Mouse (Mus musculus) limb, embryonic 15.5 days (tissue): ENCODE measurements around the gene Dock4. TPM values are rescaled to one million over a fixed set of nuclear protein-coding genes. Genes with fewer than 3 reads are reported as not detected.
A peak's percentile ranks its signal among the peaks of the same experiment; 100 is the strongest.

Source experiments
- ATAC-seq: fragments of 200-750 bp; cut with Nextera tagmentation; 2 replicates; pipeline ENCODE4 v1.8.0; 2017; ENCODE audit warnings: low read depth, moderate TSS enrichment; ENCODE audit not compliant: insufficient number of reproducible peaks, low FRiP score, low TSS enrichment
- H3K27ac ChIP-seq: fragments of 300-500 bp; sonication (generic); 2 replicates; pipeline ENCODE4 v1.5.1; 2015; ENCODE audit warnings: moderate library complexity, mild to moderate bottlenecking, inconsistent platforms
- H3K27me3 ChIP-seq: fragments of 300-500 bp; sonication (generic); 2 replicates; pipeline ENCODE4 v1.6.1; 2015; ENCODE audit warnings: inconsistent platforms
- H3K36me3 ChIP-seq: fragments of 300-500 bp; sonication (generic); 2 replicates; pipeline ENCODE4 v1.6.1; 2015; ENCODE audit warnings: inconsistent platforms
- H3K4me1 ChIP-seq: fragments of 300-500 bp; sonication (generic); 2 replicates; pipeline ENCODE4 v1.6.1; 2015; ENCODE audit warnings: inconsistent platforms
- H3K4me2 ChIP-seq: fragments of 300-500 bp; sonication (generic); 2 replicates; pipeline ENCODE4 v1.6.1; 2015; ENCODE audit warnings: mild to moderate bottlenecking, inconsistent platforms
- H3K4me3 ChIP-seq: fragments of 300-500 bp; sonication (generic); 2 replicates; pipeline ENCODE4 v1.5.1; 2015; ENCODE audit warnings: mild to moderate bottlenecking, inconsistent platforms
- H3K9ac ChIP-seq: fragments of 300-500 bp; sonication (generic); 2 replicates; pipeline ENCODE4 v1.6.1; 2015; ENCODE audit warnings: inconsistent platforms
- H3K9me3 ChIP-seq: fragments of 300-500 bp; sonication (generic); 2 replicates; pipeline ENCODE4 v1.6.1; 2016; ENCODE audit warnings: inconsistent platforms
- WGBS: fragments of 180-500 bp; shearing (Covaris S2); methylation state at CpG from one replicate; pipeline ENCODE4 v1.1.7; 2015; 5-methylcytosine and 5-hydroxymethylcytosine counted together
- polyA plus RNA-seq: library from polyadenylated mRNA; unstranded; fragments of >200 nt; fragmentation: Nextera tagmentation; extraction: Ambion mirVana; gene quantifications from 2 replicates; pipeline ENCODE4 v1.2.1, GENCODE M21; 2015

Gene Dock4
- polyA plus RNA-seq, 1 experiment from 2014 or later, result 13.6 TPM

DNA sequence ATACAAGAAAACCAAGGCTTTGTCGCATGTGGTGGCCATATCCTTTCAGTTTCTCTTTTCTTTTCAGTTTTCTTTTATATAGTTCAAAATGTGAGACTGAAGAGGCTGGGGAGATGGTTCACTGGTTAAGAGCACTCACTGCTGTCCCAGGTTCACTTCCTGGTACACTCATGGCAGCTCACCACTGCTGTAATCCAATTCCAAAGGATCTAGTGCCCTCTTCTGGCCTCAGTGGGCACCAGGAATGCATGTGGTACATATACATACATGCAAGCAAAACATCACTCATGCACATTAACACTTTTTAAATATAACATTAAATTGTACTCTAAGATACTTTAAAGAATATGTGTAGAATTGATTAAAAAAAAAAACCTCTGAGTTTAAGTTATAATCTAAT lies 234.8 kb downstream of the Dock4 start:
- no peak overlapping the region for H3K27ac ChIP-seq
- H3K9ac ChIP-seq, result no peak overlapping the region
- peaks cover 5% of the 10 kb centered on the region; the same call in 1 of the 2 replicates for H3K36me3 ChIP-seq
- no peaks in the 10 kb centered on the region for H3K27me3 ChIP-seq
- no peak overlapping the region for H3K4me3 ChIP-seq
- no peak for ATAC-seq
- WGBS, result 91% methylated on average over 1 of the region's 1 CpGs
- no peaks in the 10 kb centered on the region for H3K4me1 ChIP-seq
- no peaks in the 10 kb centered on the region for H3K9me3 ChIP-seq
- no peak overlapping the region for H3K4me2 ChIP-seq

DNA sequence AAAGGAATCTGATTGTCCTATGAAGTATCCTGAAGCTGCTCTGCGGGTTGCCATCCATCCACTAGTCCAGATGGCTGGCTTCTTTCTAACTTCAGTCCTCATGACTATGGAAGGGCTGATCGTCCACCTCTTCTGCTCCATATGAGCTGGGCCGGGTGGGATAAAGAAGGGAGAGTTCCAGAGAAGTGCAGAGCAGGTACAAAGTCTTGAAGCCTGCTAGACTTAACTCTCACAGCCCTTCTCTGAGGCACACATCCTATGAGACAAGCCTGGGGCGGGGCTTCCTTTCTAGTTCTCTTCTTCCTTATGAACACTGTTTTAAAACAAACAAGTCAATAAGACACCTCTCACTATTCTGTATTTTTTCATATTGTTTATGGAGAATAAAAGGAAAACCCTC lies 245.7 kb downstream of the Dock4 start:
- WGBS, result 89% methylated on average over 4 of the region's 4 CpGs
- no peak for ATAC-seq
- Histone ChIP-seq H3K27me3 (no peaks in the 10 kb centered on the region), H3K4me1 (0 out of 2 replicates have a peak, but pooled peaks cover 9% of the 10 kb centered on the region), H3K27ac (no peak overlapping the region), H3K9me3 (no peaks in the 10 kb centered on the region), H3K9ac (no peak overlapping the region), H3K4me3 (no peak overlapping the region), H3K36me3 (no peaks in the 10 kb centered on the region), H3K4me2 (no peak overlapping the region)

DNA sequence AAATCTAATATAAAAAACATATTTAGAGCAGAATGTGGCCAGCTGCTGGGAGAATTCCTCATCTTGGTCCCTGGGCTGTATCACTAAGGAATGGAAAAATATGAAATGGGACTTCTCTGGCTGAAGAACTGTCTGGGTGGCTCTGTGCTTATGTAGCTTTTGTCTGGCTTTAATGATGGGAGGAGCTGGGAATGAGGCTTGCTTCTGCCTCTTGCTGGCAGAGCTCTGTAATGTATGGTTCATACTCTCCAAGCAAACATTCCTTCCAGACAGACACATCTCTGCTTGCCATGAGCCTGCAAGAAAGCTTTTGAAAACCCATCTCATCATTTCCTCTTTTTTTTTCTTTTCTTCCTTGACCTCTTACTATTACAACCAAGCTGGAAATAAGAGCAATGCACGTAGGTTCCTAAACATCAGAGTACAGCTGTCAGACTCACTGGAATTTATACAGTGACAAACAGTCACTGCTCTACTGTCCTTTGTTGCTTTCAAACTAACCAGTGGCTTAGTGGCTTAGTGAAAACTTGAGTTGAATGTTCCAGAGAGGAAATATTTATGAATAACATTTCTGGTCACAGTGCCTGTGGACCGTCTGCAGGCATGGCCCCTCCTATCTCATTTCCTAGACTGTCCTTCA lies 248.4 kb downstream of the Dock4 start:
- H3K9ac ChIP-seq, result no peak overlapping the region
- H3K9me3 ChIP-seq, result no peaks in the 10 kb centered on the region
- peak overlapping the region; percentile 47; the same call in 1 of the 2 replicates for H3K27ac ChIP-seq
- H3K4me3 ChIP-seq, result no peak overlapping the region
- 45% methylated on average over 2 of the region's 2 CpGs for WGBS
- H3K27me3 ChIP-seq, result no peaks in the 10 kb centered on the region
- H3K4me1 ChIP-seq, result 0 out of 2 replicates have a peak, but pooled peaks cover 9% of the 10 kb centered on the region
- H3K36me3 ChIP-seq, result no peaks in the 10 kb centered on the region
- H3K4me2 ChIP-seq, result no peak overlapping the region
- peak; percentile 78; the same call in 1 of the 2 replicates for ATAC-seq

DNA sequence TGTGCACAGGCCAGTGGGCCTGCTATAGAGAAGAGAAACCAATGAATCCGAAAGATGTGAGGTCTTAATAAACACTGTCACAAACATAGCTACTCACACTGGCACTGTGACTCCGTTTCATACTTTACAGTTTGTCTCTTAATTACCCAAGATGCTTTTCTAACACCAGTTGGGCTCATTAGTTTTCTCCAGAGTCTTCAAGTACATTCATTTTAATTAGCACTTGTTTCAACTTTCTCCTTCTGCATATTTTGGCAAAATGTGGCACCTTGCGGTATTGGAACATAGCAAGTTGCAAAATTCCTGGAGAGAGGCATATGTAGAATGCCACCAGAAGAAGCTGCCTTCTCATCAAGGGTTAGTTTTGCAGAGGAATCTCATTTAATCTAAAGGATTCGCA lies 252.6 kb downstream of the Dock4 start:
- no peak overlapping the region for H3K4me2 ChIP-seq
- no peaks in the 10 kb centered on the region for H3K9me3 ChIP-seq
- H3K27me3 ChIP-seq, result no peaks in the 10 kb centered on the region
- WGBS, result 85% methylated on average over 4 of the region's 4 CpGs
- no peak overlapping the region for H3K4me3 ChIP-seq
- no peak overlapping the region for H3K27ac ChIP-seq
- H3K36me3 ChIP-seq, result no peaks in the 10 kb centered on the region
- H3K9ac ChIP-seq, result no peak overlapping the region
- ATAC-seq, result no peak
- H3K4me1 ChIP-seq, result 0 out of 2 replicates have a peak, but pooled peaks cover 9% of the 10 kb centered on the region

DNA sequence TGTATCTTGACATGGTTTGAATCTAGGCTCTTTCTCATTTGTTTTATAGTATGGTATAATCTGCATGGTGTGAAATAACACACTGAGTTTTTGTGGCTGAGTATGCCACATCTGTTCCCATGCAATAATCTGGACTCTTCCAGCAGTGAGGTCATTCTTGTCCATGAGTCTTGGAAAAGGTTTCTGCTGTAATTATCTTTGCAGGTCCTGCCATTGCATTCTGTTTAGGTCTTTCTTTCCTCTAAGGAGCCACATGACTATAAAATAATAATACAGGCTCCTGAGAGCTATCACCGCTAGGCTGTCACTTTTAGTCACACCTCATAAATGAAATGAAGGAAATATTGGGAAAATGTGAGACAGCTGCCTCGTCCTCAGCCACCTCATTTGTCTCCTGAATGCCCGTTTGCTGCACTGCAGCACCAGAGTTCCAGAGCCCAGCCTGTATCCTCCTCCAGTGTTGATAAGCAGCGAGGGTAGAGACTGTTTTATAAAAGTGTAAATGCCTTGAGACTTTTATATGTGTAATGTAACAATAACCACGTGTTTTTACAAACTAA lies 256.6 kb downstream of the Dock4 start:
- H3K4me2 ChIP-seq, result no peak overlapping the region
- H3K27me3 ChIP-seq, result no peaks in the 10 kb centered on the region
- 0 out of 2 replicates have a peak, but pooled peaks have one; percentile 55 for ATAC-seq
- H3K9ac ChIP-seq, result no peak overlapping the region
- H3K9me3 ChIP-seq, result no peaks in the 10 kb centered on the region
- 0 out of 2 replicates have a peak overlapping the region, but pooled peaks have one; percentile 22 for H3K27ac ChIP-seq
- H3K36me3 ChIP-seq, result no peaks in the 10 kb centered on the region
- H3K4me3 ChIP-seq, result no peak overlapping the region
- H3K4me1 ChIP-seq, result no peaks in the 10 kb centered on the region
- WGBS, result 27% methylated on average over 5 of the region's 5 CpGs

DNA sequence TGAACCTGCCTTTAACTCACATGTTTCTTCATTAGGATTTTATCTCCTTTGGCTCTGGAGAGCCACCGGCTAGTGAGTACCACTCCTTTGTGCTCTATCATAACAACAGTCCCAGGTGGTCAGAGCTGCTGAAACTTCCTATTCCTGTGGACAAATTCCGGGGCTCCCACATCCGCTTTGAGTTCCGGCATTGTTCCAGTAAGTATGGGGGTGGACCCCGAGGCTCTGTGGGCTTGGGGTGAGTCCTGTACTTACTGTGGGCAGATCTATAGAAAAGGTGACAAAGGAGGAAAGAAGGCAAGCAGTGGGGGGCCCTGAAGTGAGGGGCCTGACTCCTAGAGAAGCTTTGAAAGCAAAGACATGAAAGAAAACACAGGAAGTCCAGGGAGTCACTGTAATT lies 258.5 kb downstream of the Dock4 start:
- 77% methylated on average over 5 of the region's 5 CpGs for WGBS

DNA sequence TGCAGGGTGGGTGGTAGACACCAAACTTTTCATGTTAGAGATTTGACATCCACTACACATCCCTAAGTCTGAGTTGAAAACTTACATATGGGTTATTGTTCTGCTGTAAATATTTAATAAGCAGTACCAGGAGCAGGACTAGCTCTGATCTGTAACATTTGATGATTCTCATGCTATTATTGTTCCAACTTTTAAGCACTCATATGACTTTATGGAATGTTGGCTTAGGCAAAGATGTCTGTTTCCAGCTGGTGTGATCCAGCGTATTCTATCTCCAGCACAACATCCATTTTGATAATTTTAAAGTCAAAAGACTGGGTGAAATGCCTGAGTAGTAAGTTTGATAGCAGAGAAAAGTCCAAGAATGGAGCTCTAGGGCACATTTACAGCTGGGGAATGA lies 261.4 kb downstream of the Dock4 start:
- no peak overlapping the region for H3K27ac ChIP-seq
- no peak overlapping the region for H3K9ac ChIP-seq
- H3K36me3 ChIP-seq, result no peaks in the 10 kb centered on the region
- no peak overlapping the region for H3K4me2 ChIP-seq
- H3K4me1 ChIP-seq, result no peaks in the 10 kb centered on the region
- no peaks in the 10 kb centered on the region for H3K9me3 ChIP-seq
- H3K27me3 ChIP-seq, result no peaks in the 10 kb centered on the region
- H3K4me3 ChIP-seq, result no peak overlapping the region
- WGBS, result 85% methylated on average over 1 of the region's 1 CpGs
- ATAC-seq, result no peak

More for the DNA sequence above, 258.5 kb downstream of the Dock4 start:
- H3K27ac ChIP-seq, result no peak overlapping the region
- no peak overlapping the region for H3K9ac ChIP-seq
- no peaks in the 10 kb centered on the region for H3K36me3 ChIP-seq
- no peaks in the 10 kb centered on the region for H3K4me1 ChIP-seq
- no peak overlapping the region for H3K4me3 ChIP-seq
- H3K27me3 ChIP-seq, result no peaks in the 10 kb centered on the region
- ATAC-seq, result no peak
- no peaks in the 10 kb centered on the region for H3K9me3 ChIP-seq
- no peak overlapping the region for H3K4me2 ChIP-seq

DNA sequence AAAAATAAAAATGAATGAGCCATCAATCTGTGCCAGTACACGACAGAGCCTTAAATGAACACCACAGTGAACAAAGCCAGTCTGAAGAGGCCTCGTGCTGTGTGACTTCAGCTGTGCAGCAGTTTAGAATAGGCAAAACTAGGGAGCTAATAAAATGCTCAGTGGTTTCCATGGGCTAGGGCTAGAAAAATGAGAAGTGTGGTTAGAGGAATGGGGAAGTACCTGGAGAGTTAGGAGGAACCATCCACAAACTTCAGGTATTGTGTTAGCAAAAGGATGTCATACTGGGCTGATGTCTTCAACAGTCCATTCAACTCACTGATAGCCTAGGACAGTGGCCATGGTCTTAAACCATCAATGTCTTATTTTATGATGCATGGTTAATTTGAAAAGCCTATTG lies 263.3 kb downstream of the Dock4 start:
- Histone ChIP-seq H3K27me3 (no peaks in the 10 kb centered on the region), H3K27ac (no peak overlapping the region), H3K9me3 (no peaks in the 10 kb centered on the region), H3K4me2 (no peak overlapping the region), H3K4me1 (no peaks in the 10 kb centered on the region), H3K4me3 (no peak overlapping the region), H3K36me3 (no peaks in the 10 kb centered on the region), H3K9ac (no peak overlapping the region)
- WGBS, result 79% methylated on average over 2 of the region's 2 CpGs
- ATAC-seq, result no peak

DNA sequence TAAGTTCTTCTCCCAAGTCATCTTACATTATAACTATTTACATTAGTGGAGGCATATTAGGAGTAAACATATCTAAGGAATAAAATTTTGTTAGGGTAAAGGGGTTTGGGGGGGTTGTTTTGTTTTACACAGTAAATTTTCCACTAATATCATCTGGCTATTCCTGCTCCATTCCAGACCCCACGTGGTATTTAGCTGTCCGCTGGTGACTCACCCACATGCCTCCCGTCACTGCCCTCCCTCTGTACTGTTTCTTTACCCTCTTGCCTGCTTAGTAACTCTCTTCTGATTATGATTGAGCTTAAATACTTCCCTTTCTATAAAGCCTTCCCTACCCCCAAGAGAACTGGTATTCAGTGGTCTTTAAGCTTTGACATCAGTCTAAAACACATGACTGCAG lies 266.5 kb downstream of the Dock4 start:
- WGBS, result 80% methylated on average over 3 of the region's 3 CpGs
- Histone ChIP-seq H3K27me3 (no peaks in the 10 kb centered on the region), H3K4me3 (no peak overlapping the region), H3K9me3 (no peaks in the 10 kb centered on the region), H3K9ac (no peak overlapping the region), H3K4me1 (no peaks in the 10 kb centered on the region), H3K4me2 (no peak overlapping the region), H3K27ac (no peak overlapping the region), H3K36me3 (no peaks in the 10 kb centered on the region)
- ATAC-seq, result no peak

DNA sequence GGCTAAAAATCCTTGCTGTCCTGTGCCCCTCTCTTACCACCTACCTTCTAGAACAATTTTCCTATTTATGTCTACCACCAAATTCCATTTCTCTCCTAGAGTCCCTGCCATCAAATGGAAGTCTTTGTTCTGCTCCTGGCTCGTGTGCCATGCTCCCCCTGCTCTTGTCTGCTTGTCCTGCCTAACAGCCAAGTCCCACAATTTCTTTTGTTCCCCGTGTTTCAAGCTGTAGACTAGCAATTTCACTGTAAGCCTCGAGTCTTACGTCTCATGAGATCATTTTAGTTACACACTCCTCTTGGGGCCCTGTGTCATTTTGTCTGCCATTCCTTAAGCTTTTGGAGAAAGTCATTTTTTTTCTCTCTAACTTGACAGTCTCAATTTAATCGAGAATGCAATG lies 268.5 kb downstream of the Dock4 start:
- Histone ChIP-seq H3K27ac (no peak overlapping the region), H3K4me3 (no peak overlapping the region), H3K9ac (no peak overlapping the region), H3K9me3 (no peaks in the 10 kb centered on the region), H3K27me3 (no peaks in the 10 kb centered on the region), H3K4me1 (no peaks in the 10 kb centered on the region), H3K4me2 (no peak overlapping the region), H3K36me3 (no peaks in the 10 kb centered on the region)
- ATAC-seq, result no peak
- WGBS, result 65% methylated on average over 5 of the region's 5 CpGs

DNA sequence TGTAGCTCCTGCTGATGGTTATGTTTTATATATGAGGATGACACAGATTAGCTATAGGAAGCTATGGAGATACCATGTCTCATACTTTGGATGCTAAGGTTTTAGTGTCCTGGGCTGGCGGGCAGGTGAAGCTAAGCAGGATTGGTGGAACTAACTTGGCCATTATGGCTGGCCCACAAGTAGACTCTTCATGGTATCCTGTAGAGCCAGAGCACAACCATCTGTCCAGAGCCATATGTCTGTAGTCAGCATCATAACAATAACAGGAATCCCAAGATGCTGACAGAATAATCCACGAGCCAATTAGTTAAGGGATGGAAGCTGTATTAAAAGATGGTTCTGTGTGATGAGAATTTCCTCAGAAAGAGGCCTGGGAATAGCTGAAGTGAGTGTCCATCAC lies 269.4 kb downstream of the Dock4 start:
- Histone ChIP-seq H3K4me3 (no peak overlapping the region), H3K27ac (no peak overlapping the region), H3K9me3 (no peaks in the 10 kb centered on the region), H3K27me3 (no peaks in the 10 kb centered on the region), H3K4me2 (no peak overlapping the region), H3K36me3 (no peaks in the 10 kb centered on the region), H3K9ac (no peak overlapping the region), H3K4me1 (no peaks in the 10 kb centered on the region)
- ATAC-seq, result no peak
- 86% methylated on average over 2 of the region's 2 CpGs for WGBS

DNA sequence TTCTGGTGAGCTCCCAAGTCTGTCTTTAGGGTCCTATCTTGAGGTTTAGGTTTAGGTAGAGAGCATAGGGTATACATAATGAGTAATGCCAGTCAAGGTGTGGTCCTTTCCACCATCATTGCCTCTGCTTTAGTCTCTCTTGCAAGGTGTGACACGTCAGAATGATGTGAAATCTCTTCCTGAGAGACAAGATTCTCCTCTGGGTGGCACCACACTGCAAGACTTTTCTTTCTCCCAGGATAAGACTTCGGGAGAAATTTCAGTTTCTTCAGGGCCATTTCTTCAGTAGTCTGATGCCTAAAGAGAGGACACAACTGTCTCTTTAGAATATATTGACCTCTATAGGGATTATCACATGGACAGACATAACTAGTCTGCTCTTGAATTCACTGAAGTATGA lies 282.6 kb downstream of the Dock4 start:
- no peak overlapping the region for H3K4me2 ChIP-seq
- H3K9ac ChIP-seq, result no peak overlapping the region
- no peaks in the 10 kb centered on the region for H3K27me3 ChIP-seq
- no peak overlapping the region for H3K4me3 ChIP-seq
- H3K9me3 ChIP-seq, result no peaks in the 10 kb centered on the region
- no peak for ATAC-seq
- 79% methylated on average over 2 of the region's 2 CpGs for WGBS
- no peaks in the 10 kb centered on the region for H3K36me3 ChIP-seq
- no peak overlapping the region for H3K27ac ChIP-seq
- no peaks in the 10 kb centered on the region for H3K4me1 ChIP-seq
